Mouse (Mus musculus): ENCODE measurements around the gene Sec14l5.

- TF ChIP-seq POLR2A (IDR thresholded peaks at IDR 0.05; ENCODE audit: extremely low read depth, insufficient read depth, low read length) (no peak), CTCF (IDR thresholded peaks at IDR 0.05; ENCODE audit: low read depth, low read length) (no peak)
Measured at GRCm38 (mm10) chr16:5119845-5120244, 27.1 kb upstream of the Sec14l5 start.
